Mouse (Mus musculus) thymus, postnatal 10 days (tissue): ENCODE data around the gene Cyth1.

Experiments
- DNase-seq, 2 experiments: peaks; one replicate each; pipeline ENCODE4 v3.0.0; 2021; ENCODE audit warnings: low spot score in 2 of 2

The Cyth1 gene

GRCm38 (mm10) chr11:118254159-118254951 lies 6.0 kb upstream of the Cyth1 start:
- no peak for DNase-seq

- no peak for DNase-seq
Observed at GRCm38 (mm10) chr11:118253447-118254158, 5.2 kb upstream of the Cyth1 start.

- no peak for DNase-seq
Observed at GRCm38 (mm10) chr11:118249012-118249383, 606 bp upstream of the Cyth1 start.

GRCm38 (mm10) chr11:118247359-118248095 lies 865 bp downstream of the Cyth1 start:
- DNase-seq: peak; percentile 52 to 55

- no peak for DNase-seq
Observed at GRCm38 (mm10) chr11:118246724-118247123, 1.7 kb downstream of the Cyth1 start.

GRCm38 (mm10) chr11:118245130-118245529 lies 3.3 kb downstream of the Cyth1 start:
- no peak for DNase-seq

- DNase-seq: peak in 1 of 2 experiments; percentile 35
Observed at GRCm38 (mm10) chr11:118243627-118244261, 4.6 kb downstream of the Cyth1 start.

- DNase-seq: no peak
Observed at GRCm38 (mm10) chr11:118242506-118242905, 5.9 kb downstream of the Cyth1 start.

GRCm38 (mm10) chr11:118240388-118240787 lies 8.0 kb downstream of the Cyth1 start:
- DNase-seq: no peak

- no peak for DNase-seq
Observed at GRCm38 (mm10) chr11:118239281-118240198, 8.9 kb downstream of the Cyth1 start.

- no peak for DNase-seq
Observed at GRCm38 (mm10) chr11:118236520-118237190, 11.7 kb downstream of the Cyth1 start.

GRCm38 (mm10) chr11:118234929-118235328 lies 13.5 kb downstream of the Cyth1 start:
- no peak for DNase-seq

- no peak for DNase-seq
Observed at GRCm38 (mm10) chr11:118234500-118234899, 13.9 kb downstream of the Cyth1 start.

GRCm38 (mm10) chr11:118233924-118234323 lies 14.5 kb downstream of the Cyth1 start:
- DNase-seq: no peak

GRCm38 (mm10) chr11:118232314-118232831 lies 16.0 kb downstream of the Cyth1 start:
- peak; percentile 61 to 65 for DNase-seq

- no peak for DNase-seq
Observed at GRCm38 (mm10) chr11:118229941-118230340, 18.5 kb downstream of the Cyth1 start.

- DNase-seq: peak; percentile 38 to 51
Observed at GRCm38 (mm10) chr11:118227650-118228049, 20.7 kb downstream of the Cyth1 start.

GRCm38 (mm10) chr11:118226850-118227249 lies 21.5 kb downstream of the Cyth1 start:
- no peak for DNase-seq

GRCm38 (mm10) chr11:118225862-118226261 lies 22.5 kb downstream of the Cyth1 start:
- DNase-seq: no peak
